Mouse (Mus musculus) spleen, adult 18-20 months (tissue): ENCODE measurements around the gene Tmtc1.

Experiments
- DNase-seq, 2 experiments: peaks; one replicate each; pipeline ENCODE4 v3.0.0; 2022; ENCODE audit warnings: mixed read lengths in 2 of 2

Tmtc1 gene

DNA sequence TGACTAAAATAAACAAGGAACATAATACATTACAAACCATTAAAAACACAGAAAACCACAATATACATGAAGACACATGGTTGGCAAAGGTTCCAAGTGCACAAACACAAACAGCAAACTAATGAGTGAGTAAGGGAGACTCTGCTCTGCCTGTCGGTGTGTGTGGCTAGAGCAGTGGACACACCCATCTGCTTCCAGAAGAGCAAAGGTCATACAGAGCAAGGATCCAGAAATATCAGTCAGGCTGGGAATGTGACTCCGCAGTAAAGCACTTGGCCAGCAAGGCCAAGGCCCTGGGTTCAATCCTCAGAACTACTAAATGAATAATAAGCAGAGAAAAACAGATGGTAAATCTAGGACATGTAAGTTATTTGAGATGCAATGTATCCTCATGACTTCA, 27.6 kb downstream of the Tmtc1 start:
- no peak for DNase-seq

- no peak for DNase-seq
Measured at GRCm38 (mm10) chr6:148413638-148414037, 30.6 kb downstream of the Tmtc1 start.

GRCm38 (mm10) chr6:148406792-148407490, 37.2 kb downstream of the Tmtc1 start:
- no peak for DNase-seq

GRCm38 (mm10) chr6:148405599-148405998, 38.6 kb downstream of the Tmtc1 start:
- DNase-seq, result no peak

GRCm38 (mm10) chr6:148404500-148404899, 39.7 kb downstream of the Tmtc1 start:
- DNase-seq, result no peak

DNA sequence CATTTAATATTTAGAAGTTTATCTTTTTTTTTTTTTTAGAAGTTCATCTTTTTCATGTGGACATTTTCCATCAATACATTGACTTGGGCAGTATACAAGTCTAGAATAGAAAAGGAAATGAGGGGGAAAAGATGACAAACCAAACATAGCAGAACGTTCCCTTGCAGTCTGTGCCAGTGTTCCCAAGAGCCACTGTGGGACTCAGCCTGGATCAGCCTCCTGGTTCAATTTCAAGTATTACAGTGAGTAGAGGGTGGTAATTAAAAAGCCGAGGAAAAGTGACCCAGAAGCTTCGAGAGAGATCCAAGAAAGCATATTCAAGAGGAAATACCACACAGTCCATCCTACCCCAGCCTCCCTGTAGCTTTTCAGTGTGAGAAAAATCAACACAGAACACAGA, 40.4 kb downstream of the Tmtc1 start:
- DNase-seq, result no peak

GRCm38 (mm10) chr6:148401031-148401430, 43.2 kb downstream of the Tmtc1 start:
- DNase-seq, result no peak

GRCm38 (mm10) chr6:148399541-148399940, 44.6 kb downstream of the Tmtc1 start:
- no peak for DNase-seq

DNA sequence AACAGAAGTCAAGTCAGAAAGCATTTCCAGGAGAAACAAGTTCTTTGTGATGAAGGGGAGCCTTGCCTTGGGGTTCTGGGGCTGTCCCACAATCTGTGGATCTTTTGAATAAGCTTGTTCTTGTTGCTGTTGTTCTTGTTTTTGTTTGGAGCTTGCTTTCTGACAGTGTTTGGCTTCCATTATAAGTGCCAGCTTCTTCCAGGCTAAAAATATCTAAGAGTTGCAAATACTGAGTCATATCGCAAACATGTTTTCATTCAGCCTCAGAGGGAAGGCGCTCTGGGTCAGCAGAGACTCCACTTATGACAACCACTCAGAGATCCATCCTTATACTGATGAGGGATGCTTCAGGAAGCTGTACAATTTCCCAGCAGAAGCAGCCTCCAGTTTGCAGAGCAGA, 45.3 kb downstream of the Tmtc1 start:
- DNase-seq, result no peak

DNA sequence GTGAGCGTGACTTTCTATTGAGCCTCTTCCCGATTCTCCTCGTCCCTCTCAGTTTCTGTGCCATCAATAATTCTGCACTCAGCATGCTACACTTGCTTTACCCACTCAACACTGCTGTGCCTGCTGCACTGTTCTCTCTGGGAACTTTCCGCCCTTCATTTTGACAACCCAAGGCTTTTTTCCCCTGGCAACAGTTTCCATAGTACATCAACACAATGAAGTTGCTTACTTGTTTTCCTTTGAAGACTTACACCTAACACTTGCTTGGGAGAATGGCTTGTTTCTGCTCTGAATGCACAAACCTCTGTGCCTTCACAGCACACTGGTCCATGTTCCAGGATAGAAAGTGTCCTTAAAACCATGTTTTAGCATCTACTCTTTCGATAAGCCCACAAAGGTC, 46.9 kb downstream of the Tmtc1 start:
- DNase-seq, result no peak

GRCm38 (mm10) chr6:148395272-148395671, 48.9 kb downstream of the Tmtc1 start:
- DNase-seq, result no peak

- DNase-seq, result no peak
Measured at GRCm38 (mm10) chr6:148394294-148394693, 49.9 kb downstream of the Tmtc1 start.

GRCm38 (mm10) chr6:148392147-148392546, 52.0 kb downstream of the Tmtc1 start:
- DNase-seq, result no peak

- no peak for DNase-seq
Measured at GRCm38 (mm10) chr6:148391286-148391685, 52.9 kb downstream of the Tmtc1 start.

DNA sequence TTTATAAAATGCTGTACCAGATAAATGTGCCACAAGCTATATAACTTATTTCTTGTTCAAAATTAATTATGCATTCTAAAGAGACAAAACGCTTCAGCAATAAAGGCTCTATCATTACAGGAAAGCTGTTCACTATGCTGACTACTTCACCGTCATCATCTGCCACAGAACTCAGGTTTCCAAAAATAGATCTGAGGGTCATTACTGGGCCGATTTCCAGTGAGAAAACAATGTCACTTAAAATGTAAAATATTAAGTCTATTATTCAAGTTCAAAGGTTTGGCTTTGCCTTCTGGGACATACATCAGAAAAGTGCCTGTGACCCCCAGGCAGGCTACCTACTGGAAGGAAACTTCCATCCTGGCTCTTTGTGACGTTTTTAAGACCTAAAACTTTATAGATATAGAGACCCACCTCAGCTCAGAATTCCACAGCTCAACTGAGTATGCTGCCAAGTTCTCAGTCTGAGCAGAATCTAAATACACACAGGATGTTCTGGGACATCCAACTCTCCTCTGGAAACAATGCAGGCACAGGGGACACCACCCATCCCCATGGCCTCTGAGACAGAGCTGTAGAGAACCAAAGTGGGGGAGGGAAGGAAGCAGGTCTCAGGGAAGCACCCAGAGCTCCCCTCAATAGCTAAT, 53.4 kb downstream of the Tmtc1 start:
- DNase-seq, result no peak

GRCm38 (mm10) chr6:148387990-148388389, 56.2 kb downstream of the Tmtc1 start:
- DNase-seq, result no peak

DNA sequence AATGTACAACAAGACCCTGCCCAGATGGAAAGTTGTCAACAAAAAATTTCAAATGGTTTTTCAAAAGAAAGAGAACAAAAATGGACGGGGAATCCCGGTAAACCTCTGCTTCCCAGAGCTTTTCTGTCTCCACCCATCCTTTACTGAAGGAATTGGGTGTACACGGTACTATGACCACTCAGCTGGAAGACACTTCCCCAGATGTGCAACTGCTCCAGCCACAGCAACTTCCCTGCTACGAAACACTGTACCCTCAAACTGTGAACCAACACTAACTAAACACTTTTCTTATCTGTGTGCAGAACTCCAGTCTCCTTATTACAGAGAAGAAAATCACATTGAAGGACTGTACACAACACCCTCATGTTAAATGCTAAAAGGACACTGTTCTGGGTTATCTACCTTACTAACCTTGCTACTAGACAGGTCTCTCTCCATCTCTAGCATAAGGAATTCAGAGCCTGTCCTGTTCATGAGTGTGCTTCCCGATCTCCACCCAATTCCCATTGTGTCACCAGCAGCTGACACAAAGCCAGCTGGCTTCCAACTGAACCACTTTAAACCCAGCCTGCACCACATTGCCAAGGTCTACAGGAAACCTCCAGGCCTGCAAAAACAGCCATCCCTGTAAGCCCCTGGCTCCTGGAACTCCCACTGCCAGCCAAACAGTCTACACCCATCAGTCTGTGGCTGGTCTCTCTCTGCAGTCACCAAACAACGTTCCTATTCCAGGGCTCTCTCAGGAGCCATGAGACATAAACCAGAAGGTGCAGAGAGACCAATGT, 59.9 kb downstream of the Tmtc1 start:
- DNase-seq, result no peak

DNA sequence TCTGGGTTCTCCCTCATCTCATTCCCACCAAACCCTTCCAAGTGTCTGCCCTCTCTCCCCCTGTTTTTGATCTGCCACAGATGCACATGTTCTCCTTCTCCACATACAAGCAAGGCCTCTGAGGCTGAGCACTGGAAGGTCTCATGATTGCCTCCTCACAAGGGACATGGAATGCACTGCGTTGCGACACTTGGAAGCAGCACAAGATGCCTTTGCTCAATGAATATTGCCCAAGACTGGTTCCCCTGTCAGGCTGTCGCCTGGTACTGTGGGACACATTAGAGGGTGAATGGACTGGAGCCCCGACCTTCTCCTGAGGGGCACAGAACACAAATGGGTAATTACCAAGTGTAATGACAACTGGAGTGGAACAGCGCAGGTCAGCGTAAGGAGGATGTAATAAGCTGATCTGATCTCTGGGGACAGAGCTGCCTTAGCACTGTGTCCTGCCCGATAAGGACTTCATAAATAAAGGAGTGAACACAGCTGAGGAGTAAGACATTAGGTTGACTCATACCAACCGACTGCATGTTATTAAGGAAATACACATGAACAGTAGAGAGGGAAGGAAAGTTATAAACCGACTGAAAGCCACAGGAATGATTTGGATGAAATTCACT, 62.9 kb downstream of the Tmtc1 start:
- no peak for DNase-seq

DNA sequence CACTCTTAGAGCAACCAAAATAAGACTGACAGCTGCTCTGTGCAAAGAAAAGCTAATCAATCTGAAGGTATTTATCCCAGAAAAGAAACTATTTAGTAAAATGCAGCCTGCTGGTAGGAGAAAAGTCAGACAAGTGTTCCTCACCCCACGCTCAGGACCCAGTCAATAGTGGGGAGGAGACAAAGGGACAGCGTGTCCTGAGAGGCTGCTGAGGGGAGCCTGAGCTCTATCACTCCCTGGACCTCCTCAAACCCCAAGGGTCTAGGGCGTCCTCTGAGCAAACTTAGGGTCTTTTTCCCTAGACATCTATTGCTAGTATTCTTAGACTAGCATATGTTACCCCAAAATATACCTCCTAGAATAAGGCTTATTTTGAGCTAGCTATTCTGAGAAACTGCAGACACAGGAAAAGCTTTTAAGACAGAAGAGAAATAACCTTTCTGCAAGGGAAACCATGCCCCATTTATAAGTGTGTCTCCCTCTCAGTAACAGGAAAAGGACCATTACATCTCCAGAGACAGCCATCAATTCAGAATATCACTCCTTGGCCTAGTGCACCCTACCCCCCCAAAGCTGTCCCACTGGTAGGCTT, 68.5 kb downstream of the Tmtc1 start:
- no peak for DNase-seq

DNA sequence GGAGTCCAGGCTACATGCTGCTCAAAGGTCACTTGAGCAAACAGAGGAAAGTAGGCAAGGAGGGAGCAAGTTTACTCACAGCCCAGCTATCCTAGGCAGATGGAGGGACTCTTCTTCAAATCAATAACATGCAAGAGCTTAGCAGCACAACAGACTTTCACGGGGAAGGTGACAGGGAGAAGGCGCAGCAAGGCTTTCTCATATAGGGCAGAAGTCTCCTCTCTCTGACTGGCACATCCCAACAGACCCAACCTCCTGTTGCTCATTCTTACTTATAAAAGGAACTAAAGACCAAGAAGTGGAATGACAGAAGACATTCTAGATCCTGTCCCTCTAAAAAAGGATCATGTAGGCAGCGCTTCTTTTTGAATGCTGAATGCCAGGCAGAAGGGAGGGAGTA, 69.2 kb downstream of the Tmtc1 start:
- DNase-seq, result no peak

DNA sequence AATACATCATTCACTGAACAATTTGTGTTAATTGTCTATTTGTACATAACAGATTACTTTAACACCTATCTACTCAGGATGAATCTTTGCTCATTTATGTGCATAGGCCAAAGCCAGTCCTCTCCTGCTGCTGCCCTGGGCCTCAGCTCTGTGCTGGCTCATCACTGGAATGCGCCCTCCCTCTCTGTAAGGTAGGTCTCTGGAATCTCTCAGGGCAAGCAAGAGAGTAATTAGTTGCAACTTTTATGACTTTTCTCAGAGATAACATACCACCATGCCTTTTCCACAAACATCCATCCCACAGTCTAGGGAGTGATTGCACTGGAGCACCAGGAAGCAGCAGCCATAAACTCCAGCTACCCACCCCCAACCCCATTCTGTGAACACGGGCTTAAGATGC, 70.7 kb downstream of the Tmtc1 start:
- DNase-seq, result no peak

GRCm38 (mm10) chr6:148371223-148371622, 73.0 kb downstream of the Tmtc1 start:
- DNase-seq, result no peak

- no peak for DNase-seq
Measured at GRCm38 (mm10) chr6:148367094-148367539, 77.1 kb downstream of the Tmtc1 start.
